Mouse (Mus musculus): ENCODE measurements around the gene Best1.

The Best1 gene

DNA sequence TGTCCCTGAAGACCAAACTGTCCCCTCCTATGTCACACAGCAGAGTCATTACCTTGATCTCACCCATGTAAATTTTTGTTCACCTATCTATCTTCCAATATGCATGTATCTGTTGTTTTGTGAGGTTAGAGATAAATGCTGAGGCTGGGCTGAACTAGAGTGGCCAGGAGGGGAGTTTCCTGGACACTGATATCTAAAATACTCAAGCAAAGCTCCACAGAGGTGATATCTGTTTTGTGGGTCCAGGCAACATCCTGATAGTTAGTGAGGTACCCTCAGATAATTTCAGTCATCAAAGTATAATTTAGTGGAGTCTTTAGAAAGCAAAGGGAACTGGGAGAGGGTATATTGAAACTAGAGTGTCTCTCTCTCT is 11.6 kb downstream of the Best1 start:
- no peak for DNase-seq

DNA sequence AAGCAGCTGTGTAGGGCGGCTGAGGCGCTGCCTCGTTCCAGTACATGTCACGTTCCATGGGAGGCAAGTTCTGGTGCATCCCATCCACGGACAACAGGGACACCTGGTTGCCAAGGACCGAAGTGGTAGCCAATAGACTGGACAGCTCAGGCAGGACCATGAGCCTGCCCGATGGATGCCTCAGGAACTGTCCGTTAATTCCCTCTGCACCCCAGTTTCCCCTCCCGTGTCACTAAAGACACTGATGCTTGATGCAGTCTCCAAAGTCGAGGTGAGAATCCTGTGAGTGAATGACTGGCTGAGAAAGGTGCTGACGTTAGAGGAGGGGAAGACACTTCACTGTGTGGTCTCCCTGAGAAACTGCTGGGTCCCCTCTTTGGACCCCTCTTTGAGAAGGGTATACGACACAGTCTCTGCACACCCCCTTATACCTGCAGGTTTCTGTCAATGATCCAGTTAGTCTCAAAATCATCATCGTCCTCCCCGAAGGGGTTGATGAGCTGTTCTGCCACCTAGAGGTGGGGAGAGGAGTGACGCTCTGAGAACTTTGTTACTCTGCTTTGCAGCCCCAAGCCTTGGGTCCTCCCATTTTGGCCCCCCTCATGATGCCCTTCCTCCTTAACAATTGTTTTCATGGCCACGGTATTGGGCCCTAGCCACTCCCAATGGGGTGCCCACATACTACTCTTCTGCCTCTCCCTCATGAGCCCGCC is 12.1 kb downstream of the Best1 start:
- no peak for DNase-seq

DNA sequence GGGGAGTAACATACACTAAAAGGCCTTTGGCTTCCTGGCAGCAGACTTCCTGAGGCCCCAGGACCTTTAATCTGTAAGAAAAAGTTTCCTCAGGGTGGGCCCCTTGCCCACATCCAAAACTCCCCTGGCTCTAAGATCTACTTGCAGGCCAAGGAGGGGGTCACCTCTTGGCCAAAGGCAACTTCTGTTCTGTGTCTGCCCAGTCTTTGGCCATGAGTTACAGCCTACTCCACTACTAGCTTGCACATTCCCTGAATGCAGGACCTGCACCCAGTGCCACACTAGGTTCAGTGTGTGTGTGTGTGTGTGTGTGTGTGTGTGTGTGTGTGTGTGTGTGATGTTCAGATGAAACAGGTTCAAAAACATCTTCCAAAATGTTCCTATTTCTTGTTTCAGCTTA is 13.8 kb downstream of the Best1 start:
- DNase-seq: no peak

DNA sequence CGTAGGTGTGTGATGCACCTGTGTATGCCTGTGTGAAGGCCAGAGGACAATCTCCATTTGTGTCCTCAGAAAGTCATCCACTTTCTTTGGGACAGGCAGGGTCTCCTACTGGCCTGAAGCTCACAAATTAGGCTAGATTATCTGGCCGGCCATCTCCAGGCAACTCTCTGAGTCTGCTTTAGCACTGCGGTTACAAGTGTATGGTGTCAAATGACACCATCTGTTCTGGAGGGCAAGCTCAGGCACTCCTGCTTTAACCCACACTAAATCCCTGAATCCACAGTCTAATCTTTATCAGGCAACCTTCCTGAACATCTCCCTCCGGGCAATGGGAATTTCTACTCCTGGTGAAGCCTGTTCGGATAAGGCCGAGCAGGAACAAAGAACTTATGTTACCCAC is 14.2 kb downstream of the Best1 start:
- no peak for DNase-seq

DNA sequence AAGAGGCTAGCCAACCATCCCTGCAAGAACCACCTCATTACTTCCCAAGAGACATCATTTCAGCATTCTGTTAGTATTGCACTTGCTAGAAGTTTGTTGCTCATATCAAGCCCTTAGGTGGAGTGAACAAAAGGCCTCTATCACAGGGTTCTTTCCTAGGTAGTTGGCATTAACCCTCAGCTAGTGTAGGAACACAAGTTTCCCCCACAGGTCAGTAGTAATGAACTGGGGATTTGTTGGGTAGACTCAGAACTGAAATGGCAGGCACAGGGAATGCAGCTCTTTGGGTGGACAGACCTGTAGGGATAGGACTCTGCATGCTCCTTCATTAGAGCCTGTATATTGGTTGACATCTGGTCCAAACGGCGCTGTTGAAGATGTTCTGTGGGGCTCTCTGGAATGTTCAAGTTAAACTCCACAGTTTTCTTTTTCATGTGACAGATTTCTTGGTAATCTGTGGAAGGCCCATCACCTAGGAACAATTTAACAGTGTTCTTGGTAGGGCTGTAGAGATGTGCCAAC is 15.5 kb downstream of the Best1 start:
- DNase-seq: no peak

DNA sequence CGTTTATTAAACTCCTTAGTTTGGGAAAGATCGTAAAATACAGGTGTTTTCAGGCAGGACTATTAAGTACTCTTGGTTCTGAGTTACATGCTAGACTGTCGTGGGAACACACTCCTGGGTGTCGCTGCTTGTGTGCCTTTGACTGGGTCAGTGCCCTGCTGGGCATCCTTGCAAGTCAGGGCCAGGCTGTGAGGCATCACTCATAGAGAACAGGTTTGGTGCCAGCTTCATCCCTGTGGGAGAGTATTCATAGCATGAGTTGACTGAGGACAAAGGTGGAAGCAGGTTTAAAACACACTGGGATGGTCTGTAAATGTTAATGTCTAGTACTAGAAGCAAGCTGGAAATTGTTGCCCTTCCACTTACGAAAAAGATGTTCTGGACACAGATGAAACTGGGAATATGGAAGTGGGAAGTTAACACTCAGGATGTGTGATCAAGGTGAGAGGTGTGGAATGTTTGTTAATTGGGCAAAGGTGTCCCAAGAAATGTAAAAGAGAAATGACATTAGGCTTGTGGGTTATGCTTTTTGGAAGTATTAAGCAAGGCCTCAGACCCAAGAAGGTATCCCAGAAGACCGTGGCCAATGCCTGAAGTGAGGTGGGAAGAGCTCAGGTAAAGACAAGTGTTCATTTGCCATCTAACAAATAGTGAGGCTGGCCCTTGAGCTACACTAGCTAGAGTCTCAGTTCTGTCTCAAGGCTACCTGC is 16.1 kb downstream of the Best1 start:
- DNase-seq: no peak

DNA sequence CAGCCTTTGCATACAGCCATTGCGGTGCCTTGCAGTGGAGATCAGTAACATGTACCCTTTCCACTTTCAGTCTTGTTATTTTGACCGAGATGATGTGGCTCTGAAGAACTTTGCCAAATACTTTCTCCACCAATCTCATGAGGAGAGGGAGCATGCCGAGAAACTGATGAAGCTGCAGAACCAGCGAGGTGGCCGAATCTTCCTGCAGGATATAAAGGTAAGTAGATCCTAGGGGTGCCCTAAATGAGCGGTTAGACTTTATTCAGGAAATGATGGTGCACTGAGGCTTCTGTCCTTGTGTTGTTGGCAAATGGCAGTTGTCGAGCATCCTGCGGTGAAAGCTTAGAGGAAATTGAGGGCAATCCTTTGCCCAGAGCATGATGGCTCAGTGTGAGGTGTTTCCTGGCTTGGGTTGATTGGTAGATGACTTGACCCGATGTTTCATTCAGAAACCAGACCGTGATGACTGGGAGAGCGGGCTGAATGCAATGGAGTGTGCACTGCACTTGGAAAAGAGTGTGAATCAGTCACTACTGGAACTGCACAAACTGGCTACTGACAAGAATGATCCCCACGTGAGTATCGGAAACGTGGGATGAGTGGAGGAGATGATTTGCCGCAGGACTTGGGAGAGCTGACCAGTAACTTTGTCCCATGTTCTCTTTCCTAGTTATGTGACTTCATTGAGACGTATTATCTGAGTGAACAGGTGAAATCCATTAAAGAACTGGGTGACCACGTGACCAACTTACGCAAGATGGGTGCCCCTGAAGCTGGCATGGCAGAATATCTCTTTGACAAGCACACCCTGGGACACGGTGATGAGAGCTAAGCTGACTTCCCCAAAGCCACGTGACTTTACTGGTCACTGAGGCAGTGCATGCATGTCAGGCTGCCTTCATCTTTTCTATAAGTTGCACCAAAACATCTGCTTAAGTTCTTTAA is 17.1 kb downstream of the Best1 start:
- DNase-seq: no peak

DNA sequence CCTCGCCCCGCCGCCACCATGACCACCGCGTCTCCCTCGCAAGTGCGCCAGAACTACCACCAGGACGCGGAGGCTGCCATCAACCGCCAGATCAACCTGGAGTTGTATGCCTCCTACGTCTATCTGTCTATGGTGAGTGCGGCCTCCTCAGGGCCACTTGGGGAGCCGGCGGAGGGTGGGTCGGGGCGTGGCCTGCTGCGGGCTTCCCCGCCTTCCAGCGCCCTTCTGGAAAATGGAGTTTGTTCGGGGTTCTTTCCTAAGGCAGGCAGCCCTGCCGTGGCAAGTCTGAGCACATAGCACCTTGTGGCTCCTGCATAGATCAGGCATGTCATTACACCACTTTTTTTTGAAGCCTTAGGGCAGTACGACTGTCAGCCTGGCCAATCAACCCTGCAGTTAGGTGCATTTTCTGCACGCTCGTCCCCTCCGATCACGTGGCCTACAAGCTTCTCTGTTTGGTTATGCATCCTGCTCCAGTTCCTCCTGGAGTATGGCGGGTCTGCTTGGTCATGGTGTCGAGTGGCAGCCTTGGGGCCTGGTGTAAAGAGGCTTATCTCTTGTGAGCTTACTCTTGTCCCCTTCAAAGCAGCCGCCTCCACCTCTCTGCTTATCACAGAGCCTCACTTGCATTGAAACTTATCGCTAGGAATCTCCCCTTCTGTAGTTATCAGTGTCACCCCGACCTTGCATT is 18.4 kb downstream of the Best1 start:
- DNase-seq: peak; percentile 77 to 83

DNA sequence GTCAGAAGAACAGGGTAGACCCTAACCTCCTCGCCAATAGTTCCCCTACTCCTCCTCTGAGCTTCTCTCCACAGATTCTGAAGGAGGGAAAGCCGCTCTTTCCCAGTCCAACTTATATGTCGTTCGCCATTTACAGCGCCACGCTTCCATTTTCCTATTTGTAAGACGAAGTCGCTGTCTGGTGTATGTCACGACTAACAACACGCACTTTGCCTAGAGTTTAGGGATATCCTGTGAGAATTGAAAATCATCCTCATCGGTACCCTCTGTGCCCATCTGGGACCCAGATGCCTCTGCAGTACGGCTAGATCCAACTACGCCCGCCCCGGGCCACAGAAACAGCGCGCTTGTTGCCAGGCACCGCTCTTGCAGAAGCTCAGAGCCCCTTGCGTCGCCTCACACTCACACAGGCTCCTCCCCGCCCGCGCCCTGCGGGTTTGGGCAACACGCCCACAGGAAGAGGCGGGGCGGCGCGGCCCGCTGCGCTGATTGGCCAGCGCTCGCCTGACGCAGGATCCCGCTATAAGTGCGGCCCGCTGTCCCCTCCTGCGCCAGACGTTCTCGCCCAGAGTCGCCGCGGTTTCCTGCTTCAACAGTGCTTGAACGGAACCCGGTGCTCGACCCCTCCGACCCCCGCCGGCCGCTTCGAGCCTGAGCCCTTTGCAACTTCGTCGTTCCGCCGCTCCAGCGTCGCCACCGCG is 19.1 kb downstream of the Best1 start:
- DNase-seq: peak; percentile 96 to 97

DNA sequence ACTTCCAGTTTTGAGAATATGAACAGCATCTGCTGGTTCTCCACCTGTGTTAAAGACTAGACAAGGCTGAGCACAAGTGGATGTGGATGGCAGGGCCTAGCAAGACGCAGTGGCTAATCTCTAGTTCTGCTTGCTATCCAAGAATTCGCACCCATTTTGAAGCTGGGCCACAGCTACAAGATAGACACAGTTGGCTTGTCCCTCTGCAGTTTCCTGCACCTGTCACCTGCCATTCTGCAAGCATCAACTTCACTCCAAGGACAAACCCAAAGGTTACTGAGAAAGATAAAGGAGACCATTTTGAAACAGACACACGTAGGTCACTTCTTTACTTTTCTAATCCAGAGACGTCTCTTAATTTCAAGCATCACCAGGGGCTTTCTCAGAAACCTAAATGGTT is 19.8 kb downstream of the Best1 start:
- DNase-seq: no peak

DNA sequence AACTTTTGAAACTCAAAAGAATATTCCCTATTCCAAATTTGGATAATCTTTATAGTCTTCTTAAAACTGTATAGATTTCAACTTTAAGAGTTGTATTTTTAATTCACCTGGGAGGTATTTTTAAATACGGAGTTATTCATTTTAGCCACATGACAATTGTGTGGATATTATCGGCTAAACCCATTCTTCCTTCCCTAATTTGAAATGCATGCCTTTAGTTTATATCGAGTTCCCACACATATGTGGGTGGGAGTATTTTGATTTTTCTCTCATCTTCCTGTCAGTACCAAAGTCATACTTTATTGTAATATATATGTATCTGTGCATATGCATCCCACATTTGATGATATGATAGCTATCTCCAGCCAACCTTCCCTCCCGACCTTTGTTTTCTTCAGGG is 21.2 kb downstream of the Best1 start, which contains the start of gene Fth1:
TSS of gene Fth1 (plus strand) at position 341 of the 400 bp plus-strand sequence.
- DNase-seq: no peak

DNA sequence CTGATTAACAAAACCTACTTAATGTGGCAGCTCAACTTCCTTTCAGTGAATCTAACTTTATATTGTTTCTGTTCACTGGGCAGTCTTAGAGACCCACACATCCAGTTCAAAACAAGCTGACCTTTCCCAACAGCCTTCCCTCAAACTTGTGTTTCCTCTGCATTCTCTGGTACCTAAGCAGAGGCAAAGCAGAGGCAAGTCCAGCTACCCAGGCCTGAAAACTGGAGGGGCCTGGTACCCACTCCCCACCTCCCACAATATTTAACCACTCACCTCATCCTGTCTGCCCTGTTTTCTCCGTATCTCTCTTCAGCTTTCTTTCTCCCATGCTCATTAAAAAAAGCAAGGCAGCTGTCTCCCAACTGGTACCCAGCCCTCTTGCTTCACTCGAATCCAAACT is 22.3 kb downstream of the Best1 start:
- no peak for DNase-seq

DNA sequence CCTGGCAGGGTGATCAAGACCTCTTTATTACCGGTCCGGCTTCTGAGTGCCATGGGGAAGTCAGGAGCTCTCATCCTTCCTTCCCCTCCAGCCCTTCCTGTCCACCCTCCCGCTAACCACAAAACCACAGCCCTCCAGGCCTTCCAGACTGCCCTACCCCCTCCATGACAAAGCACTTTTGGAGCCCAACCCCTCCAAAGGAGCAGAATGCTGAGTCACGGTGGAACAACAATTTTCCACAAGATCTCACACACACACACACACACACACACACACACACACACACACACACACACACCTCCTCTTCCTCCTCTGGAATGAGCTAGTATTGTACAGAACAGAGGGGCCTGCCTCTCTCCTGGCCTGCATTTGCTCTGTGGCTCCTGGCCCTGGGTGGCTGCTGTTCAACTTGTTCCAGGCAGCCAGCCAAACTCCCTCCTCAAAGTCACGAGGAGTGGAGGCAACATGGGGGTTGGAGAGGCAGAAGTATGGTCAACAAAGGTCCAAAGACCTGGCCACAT is 22.9 kb downstream of the Best1 start:
- peak; percentile 90 to 92 for DNase-seq

DNA sequence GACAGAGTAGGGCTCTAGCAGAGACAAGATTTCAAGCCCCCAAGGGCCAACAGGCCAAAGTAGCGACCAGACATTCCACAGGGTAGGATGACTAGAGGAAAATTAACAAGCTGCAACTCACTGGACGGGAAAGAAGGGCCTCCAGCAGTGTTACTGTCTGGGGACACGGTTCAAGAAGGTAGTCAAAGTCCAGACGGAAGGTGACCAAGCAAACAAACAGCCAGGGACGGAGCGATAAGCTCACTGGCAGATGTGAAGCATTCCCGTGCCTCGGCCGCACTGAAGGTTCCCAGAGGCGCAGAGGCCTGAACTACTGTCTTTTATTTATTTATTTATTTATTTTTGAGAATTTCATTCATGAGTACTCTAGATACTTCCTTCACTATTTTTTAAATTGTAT is 24.3 kb downstream of the Best1 start:
- no peak for DNase-seq

DNA sequence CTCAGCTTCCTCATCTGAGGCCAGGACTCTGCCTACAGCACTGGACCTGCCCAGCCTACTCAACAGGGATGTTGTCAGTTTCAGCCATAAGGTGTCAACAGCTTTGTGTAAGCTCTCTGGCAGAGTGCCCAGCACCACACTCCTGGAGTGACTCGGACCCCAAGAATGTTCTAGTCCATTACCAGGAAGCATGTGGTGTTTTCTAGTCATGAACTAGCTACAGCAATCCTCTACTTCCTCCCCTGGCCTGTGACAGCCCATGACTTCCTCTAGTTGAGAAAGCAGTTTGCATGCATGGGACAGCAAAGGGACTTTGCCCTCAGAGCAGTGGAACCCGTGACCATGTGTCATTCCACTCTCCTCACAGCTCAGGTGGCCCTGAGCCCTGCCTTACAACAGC is 26.6 kb downstream of the Best1 start:
- DNase-seq: peak; percentile 80 to 81

DNA sequence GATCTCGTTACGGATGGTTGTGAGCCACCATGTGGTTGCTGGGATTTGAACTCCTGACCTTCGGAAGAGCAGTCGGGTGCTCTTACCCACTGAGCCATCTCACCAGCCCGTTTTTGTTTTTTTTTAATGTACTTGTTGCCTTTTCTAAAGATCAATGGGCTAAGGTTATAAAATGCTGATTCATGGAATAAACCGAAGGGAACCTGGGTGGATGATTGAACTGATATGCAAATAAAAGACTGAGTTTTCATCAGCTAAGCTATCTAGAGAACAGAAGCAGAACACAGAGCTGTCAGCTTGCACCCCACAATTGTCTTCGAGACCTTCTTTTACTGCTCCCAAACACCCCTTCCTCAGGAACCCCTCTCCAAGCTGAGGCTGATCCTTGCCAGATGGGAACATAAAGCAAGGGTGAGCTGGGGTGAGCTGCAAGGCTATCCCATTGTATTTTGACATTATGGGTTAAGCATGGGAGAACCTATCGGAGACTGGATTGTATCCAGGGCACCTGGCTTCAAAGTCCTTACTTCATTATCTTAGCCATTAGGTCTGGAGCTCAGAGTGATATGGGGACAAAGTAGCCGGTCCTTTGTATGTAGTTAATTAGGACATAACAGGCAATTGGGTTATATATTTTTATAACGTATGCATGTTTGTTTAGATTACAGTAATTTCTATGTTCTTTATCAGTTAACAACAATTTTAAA is 33.2 kb downstream of the Best1 start:
- no peak for DNase-seq

DNA sequence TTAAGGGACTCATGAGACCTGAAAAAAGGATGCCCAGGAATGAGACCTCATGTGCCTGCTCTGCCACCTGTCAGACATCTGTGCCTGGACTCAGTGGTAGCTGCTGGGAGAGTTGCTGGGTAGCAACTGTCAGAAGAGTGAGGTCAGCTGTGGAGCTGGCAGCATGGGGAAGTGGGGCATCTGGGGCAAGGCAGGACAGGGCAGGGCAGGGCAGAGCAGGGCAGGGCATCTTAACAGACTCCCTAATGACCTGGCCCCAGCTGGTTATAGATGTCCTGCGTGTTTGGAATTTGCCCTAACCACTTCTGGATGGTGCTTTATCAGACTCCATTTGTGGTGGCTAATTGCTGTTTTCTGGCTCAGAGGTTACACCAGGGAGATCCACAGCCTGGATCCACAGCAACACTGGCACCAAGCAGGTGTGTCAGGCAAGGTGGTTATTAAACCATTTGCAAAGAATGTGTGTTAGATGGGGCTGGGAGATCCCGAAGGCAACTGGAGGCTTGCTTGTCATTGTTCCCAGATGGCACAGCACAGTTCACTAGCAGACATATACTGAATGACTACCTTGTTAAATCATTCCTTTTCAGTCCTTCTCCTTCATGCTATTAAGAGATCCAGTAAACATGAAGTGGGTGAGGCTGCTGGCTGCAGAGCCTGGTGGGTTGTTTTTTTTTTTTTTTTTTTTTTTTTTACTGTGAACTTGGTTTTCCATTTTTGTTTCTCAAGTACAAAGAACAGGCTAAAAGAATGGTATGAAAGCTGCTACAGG is 35.2 kb downstream of the Best1 start:
- no peak for DNase-seq

DNA sequence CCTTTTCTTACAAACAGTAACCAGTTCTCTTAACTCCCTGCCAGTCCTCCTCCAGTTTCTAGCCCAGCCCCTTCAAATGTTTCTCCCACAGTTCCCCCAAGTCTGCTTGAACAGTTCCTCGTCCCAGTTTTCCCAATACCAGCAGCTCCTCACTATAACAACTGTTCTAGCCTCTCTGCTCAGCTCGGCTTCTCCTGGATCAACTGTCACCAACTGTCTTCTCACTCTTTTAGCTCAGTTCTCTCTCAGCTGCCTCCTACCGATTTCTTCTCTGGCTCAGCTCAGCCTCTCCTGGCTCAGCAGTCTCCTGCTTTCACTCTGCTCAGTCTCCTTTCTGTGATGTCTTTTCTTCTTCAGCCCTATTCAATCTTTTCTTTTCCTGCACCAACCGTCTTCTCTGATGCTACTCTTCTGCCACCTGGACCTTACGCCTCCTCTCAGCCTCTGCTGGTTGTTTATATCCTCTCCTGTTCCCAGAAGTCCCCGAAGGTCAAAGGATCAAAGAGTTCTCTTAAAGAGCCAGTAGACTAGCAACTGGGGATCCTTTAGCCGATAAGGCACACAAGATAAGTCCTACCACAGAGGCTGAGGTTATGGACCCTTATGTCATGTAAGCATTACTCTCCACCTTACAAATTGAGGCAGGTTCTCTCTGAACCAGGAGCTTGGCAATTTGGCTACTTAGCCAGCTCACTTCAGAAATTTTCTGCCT is 37.1 kb downstream of the Best1 start:
- DNase-seq: no peak

DNA sequence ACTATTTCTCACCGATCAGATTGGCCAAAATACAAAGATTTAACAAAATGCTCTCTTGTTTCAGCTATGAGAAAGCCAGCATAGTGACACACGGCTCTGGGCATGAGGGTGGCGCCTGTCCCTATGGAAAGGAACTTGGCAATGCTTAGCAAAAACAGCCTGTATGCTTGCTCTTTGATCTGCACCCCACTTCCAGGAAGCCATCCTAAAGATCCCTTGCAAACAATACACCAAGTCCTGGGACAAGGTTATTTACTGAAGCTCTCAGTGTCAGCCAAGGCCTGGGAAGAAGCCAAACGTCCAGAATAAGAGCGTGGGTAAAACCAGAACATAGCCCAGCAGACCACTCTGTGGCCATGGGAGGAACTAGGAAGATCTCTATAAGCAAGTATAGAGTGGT is 40.7 kb downstream of the Best1 start:
- no peak for DNase-seq

DNA sequence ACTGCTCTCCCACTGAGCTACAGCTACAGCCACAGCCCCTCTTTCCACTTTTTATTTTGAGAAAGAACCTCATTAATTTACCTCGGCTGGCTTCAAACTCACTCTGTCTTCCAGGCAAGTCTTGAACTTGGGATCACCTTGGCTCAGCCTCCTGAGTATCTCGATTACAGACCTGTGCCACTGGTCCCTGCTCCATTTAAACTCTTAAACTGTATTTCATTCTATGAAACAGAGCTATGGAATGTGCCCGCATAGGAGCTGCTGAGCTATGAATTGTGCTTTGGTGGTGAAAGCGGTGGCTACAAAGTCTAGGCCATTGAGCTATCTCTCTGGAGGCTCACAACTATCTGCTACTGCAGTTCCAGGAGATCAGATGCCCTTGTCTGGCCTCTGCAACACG is 43.5 kb downstream of the Best1 start:
- DNase-seq: no peak
